Mouse (Mus musculus) bone marrow macrophage, adult 2 months (primary cell): ENCODE measurements around the gene Rplp2. TPM values are rescaled to one million over a fixed set of nuclear protein-coding genes. Genes with fewer than 3 reads are reported as not detected.
A peak's percentile ranks its signal among the peaks of the same experiment; 100 is the strongest.
"Not testable (repeated sequence)": the region's sequence is repeated elsewhere in the genome, so short reads cannot be mapped to it uniquely, and the experiment has no call there.

Source experiments
- H3K27ac ChIP-seq: 2 replicates; pipeline ENCODE4 v1.5.1; 2012; ENCODE audit warnings: low read depth, low read length; ENCODE audit not compliant: insufficient read depth
- H3K4me1 ChIP-seq: 2 replicates; pipeline ENCODE4 v1.6.1; 2012; ENCODE audit warnings: low read length; ENCODE audit not compliant: control insufficient read depth, insufficient read depth
- H3K4me3 ChIP-seq: 2 replicates; pipeline ENCODE4 v1.5.1; 2012; ENCODE audit warnings: mild to moderate bottlenecking, low read length, moderate library complexity; ENCODE audit not compliant: insufficient read depth
- CTCF ChIP-seq: IDR thresholded peaks from 2 replicates; pipeline ENCODE4 v1.5.1; 2012; ENCODE audit warnings: low read depth, mild to moderate bottlenecking, low read length, moderate library complexity
- POLR2A ChIP-seq: IDR thresholded peaks from 2 replicates; pipeline ENCODE4 v1.6.1; 2012; ENCODE audit warnings: mild to moderate bottlenecking, low read depth, low read length, borderline replicate concordance
- polyA plus RNA-seq: library from polyadenylated mRNA; stranded (reverse); fragments of >200 nt; gene quantifications from 2 replicates; pipeline ENCODE4 v1.2.4, GENCODE M21; 2012; ENCODE audit not compliant: missing spikeins, insufficient read depth, insufficient read length

Rplp2 gene
- 2,115 and 2,403 TPM in 2 replicates for polyA plus RNA-seq

DNA sequence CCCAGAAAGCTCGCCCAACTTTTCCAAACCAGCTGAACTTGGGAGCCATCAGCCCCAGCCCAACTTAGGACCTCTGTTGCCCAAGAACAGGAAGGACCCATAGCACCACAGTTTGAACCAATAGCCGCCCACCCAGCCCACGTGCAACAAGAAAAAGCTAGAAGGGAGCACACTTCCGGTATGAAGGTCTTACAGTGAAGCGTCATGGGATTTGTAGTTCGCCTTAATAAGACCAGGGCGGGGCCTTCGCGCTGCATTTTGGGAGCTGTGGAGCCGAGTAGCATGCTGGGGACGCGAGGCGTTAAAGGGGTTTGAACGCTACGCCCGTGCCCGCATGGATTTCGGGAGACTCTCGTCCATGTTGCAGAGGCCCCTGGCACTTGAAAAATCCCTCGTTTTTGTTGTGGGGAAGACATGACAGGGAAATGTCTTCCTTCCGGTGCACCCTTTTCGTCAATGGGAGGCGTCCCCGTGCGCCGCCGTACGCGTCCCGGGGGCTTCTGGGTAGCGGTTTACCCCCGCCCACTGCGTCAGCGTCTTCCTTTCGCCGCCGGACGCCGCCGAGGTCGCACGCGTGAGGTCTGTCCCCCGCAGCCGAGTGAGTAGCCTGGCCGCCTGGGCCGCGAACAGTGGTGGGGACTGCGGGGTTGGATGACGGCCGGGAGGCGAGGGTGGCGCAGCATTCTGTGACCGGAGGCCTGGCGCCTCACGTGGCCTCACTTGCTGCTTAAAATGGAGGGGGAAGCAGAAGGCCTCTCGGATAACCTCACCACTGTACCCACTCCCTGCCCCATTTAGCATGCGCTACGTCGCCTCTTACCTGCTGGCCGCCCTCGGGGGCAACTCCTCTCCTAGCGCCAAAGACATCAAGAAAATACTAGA, at the start of gene Rplp2:
Gene Rplp2 (plus strand): TSS at position 261 of the 882 bp plus-strand sequence.
- H3K27ac ChIP-seq: peak within 1 kb of the TSS; percentile 92
- peak within 1 kb of the TSS; percentile 86 for H3K4me3 ChIP-seq
- H3K4me1 ChIP-seq: peaks cover 19% of the 10 kb centered on the region
- TF ChIP-seq CTCF: no peak
- TF ChIP-seq POLR2A: peak; percentile 52; the same call in 1 of the 2 replicates

DNA sequence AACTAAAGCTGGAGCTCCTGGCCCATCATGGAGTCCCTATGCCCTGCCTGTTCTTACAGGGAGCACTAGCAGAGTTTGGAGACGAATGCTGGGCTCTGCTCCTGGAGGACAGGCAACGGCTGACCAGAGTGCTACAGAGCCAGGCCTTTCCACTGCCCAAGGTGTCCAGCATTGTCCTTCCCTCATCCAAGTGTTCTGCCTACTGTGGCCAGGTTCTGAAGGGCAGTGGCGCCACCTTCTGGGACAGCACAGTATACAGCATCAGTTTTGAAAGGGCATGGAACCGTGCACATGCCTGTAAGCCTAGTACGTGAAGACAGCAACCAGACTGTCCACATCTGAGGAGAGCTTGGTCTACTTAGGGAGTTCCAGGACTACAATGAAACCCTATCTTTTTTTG, 43.9 kb upstream of the Rplp2 start:
- TF ChIP-seq POLR2A: no peak
- TF ChIP-seq CTCF: peak; percentile 48; the same call in 1 of the 2 replicates
- Histone ChIP-seq H3K27ac (no peak overlapping the region), H3K4me1 (no peaks in the 10 kb centered on the region), H3K4me3 (no peak overlapping the region)

DNA sequence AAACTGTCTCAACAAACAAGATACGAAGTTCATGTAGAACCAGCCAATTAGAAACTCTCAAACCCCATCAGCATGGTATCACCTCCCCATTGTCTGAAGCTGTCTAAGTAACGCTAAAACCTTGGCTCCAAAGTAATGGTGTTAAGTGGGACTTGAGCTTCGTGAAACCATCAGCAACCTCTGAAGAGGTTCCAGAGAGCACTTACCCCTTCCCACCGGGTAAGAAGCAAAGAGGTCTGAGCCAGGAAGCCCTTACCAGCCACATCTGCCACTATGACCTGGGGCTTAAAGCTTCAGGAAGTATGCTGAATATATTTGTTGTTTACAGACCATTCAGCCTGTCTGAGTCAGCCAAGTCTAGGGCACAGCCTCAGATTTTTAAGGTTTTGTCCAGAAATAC, 41.7 kb upstream of the Rplp2 start:
- TF ChIP-seq CTCF: no peak
- TF ChIP-seq POLR2A: no peak
- Histone ChIP-seq H3K27ac (no peak overlapping the region), H3K4me3 (no peak overlapping the region), H3K4me1 (peaks cover 4% of the 10 kb centered on the region)

DNA sequence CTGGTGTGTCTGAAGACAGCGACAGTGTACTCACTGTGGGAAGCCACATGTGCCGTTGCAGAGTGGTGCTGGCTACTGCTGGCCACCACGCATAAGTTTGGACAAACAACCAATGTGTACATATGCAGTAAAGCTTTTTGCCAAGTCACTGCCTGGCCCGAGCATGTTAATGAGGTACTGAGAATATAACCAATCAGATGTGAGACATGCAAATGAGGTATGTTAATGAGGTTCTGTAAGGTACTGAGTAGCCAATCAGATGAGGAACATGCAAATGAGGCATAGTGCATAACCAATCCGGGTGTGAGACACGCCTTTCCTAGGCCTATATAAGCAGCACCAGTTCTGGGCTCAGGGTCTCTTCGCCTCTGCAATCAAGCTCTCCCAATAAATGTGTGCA, 39.5 kb upstream of the Rplp2 start:
- not testable (repeated sequence) for H3K4me1 ChIP-seq, H3K27ac ChIP-seq, H3K4me3 ChIP-seq

DNA sequence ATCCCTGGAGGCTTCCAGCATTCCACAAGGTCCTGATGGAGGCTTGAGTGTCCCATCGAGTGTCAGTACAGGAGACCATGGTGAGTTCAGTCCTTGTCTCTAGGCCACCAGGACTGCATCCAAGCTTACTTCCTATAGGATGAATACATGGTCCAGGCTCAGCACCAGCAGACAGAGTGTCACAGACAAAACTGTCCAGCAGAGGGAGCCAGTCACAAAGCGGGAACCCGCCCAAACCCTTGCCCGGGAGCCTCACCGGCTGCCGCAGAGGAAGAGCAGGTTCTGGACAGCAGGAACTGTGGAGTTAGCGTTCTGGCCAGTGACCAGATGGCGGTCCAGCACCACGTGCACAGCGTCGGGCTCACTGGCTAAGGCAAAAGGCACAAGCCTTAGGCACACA, 38.3 kb upstream of the Rplp2 start:
- Histone ChIP-seq H3K4me3 (no peak overlapping the region), H3K4me1 (peaks cover 4% of the 10 kb centered on the region), H3K27ac (no peak overlapping the region)
- TF ChIP-seq POLR2A (no peak), CTCF (peak; percentile 39; the same call in 1 of the 2 replicates)

DNA sequence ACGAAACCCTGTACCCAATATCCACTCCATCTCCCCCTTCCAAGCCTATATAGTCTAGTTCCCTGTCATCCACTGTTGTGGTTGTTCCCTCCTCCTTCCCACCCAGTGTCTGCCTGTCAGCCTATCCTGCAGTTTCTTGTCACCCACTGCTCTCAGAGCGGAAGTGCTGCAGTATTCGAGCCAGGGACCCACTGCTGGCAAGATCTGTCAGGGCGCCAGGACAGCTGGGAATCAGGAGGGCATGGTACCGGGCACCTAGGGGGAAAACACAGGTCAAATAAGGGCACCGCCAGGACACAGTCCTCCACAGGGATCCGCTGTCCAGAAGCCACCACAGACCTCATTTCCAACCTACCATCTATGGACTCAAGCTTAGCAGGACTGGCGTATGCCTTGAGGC, 36.5 kb upstream of the Rplp2 start:
- H3K4me3 ChIP-seq: no peak overlapping the region
- H3K27ac ChIP-seq: no peak overlapping the region
- H3K4me1 ChIP-seq: peaks cover 9% of the 10 kb centered on the region
- TF ChIP-seq POLR2A: no peak
- no peak for TF ChIP-seq CTCF

DNA sequence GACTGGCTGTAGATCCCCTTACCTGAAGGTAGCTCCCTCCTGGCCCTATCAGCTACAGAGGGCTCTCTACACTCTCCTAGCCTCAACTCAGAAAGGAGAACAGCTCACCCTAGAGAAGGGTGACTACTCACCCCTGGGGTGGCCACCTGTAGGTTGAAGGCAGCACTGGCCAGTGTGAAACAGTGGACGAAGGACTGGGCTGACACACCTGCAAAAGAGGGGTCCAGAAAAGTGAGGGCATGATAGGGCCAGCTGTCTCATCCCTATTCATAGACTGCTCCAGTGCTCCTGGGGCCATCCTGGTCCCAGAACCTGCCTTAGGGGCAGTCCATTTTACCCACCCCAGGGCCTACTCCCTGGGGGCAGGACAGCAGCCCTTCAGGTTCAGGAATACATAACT, 35.5 kb upstream of the Rplp2 start:
- Histone ChIP-seq H3K4me3 (no peak overlapping the region), H3K27ac (no peak overlapping the region), H3K4me1 (peaks cover 9% of the 10 kb centered on the region)
- TF ChIP-seq POLR2A: no peak
- TF ChIP-seq CTCF: no peak

DNA sequence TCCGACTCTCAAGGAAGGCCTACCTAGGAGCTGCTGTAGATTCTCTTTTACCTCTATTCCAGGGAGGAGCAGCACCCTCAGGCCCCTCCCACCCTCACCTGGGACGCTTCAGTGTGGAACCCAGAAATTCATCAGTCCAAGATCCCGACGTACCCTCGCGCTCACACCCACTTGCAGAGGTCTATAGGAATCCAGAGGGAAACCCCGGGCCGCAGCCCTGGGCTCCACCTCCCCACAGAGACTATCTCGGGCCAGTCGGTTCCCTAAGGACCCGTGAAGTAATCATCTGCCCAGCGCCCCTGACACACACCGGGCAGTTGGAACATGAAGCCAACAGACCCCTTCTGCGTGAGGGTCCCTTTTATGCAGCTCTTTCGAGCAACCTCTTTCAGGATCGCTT, 33.8 kb upstream of the Rplp2 start:
- H3K4me1 ChIP-seq: peaks cover 9% of the 10 kb centered on the region
- no peak for TF ChIP-seq CTCF
- TF ChIP-seq POLR2A: no peak
- peak overlapping the region; percentile 52 for H3K27ac ChIP-seq
- peak overlapping the region; percentile 98 for H3K4me3 ChIP-seq

DNA sequence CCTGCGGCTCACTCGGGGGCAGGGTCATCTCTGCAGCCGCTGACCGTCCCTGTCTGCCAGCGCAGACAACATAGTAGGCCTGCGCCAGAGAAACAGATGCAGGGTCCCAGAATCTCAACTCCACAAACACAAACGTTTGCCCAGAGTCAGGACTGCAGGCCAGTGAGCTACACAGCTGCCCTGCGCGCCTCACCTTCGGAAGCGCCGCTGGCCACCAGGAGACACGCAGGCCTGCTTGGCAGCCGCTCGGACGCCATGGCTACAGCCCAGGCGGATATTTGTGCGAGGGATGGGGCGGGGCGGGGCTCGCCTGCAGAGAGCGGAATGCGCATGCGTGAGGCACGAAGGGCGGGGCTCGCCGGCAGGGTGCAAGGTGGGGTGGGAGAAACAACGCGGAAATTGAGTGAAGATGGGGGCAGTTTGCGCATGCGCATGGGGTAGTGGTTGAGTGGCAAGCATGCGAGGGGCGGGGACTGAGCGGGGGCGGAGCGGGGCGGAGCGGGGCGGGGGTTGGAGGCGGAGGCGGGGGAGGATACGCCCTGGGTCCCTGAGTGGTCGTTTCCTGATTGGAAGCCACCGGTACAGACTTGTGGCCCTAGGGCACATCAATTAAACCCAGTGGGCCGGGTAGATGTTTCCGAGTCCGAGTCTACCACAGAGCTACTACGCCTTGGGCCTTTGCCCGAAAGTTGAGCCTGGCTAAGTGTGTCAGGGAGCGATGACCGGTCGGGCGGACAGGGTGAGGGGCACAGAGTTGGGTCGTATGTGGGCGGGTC, 33.2 kb upstream of the Rplp2 start, which contains the start of gene Gatd1:
Gene Gatd1 (minus strand): TSS at position 328 of the 776 bp plus-strand sequence.
- TF ChIP-seq CTCF: no peak
- no peak; the same call in 1 of the 2 replicates for TF ChIP-seq POLR2A
- H3K4me3 ChIP-seq: peak within 1 kb of the TSS; percentile 98
- peaks cover 13% of the 10 kb centered on the region for H3K4me1 ChIP-seq
- peak within 1 kb of the TSS; percentile 52 for H3K27ac ChIP-seq

DNA sequence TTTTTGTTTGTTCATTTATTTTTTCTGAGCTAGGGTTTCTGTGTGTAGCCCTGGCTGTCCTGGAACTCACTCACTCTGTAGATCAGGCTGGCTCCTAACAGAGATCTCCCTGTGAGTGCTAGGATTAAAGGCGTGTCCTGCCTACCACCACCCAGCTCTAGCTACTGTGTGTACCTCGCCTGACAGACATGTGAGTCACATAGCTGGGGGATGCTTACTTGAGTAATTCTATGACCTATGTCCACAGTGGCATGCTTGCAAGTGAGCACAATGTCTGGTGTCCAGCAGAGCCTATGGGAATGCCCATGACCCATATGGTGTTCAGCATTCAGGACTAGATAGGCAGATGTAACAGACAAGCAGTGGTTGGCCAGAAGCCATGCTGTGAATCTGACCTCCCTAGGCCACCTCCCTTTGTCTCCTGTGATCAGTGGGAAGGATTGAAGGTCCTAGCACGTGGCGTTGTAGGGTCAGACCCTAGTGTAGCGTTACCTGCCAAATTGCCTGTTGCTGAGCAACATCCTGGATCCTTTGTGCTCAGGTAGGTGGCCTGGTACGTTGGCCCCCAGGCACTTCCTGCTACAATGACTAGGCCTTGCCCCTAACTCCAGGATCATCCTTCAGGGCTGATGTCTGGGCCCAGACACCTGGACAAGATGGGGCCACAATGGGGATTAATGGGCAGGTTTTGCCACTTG, 30.9 kb upstream of the Rplp2 start:
- no peak overlapping the region for H3K4me3 ChIP-seq
- no peak overlapping the region for H3K27ac ChIP-seq
- H3K4me1 ChIP-seq: peaks cover 10% of the 10 kb centered on the region
- no peak for TF ChIP-seq CTCF
- no peak for TF ChIP-seq POLR2A
